Mouse (Mus musculus) cerebellum, adult 11-12 months (tissue): ENCODE data around the gene Ift140.
A peak's percentile ranks its signal among the peaks of the same experiment; 100 is the strongest.

Experiments
- DNase-seq: peaks from one replicate; pipeline ENCODE4 v3.0.0; 2022

Gene Ift140

GRCm38 (mm10) chr17:25015655-25016291 lies at the start of gene Ift140, which contains the start of gene Cramp1l:
Gene Ift140 (plus strand): TSS chr17:25016085.
Gene Cramp1l (minus strand): TSS chr17:25015788.
- DNase-seq: peak; percentile 99

- DNase-seq: no peak
These were observed 28.7 kb upstream of the Ift140 start for GRCm38 (mm10) chr17:24987221-24987620.

- no peak for DNase-seq
These were observed 21.2 kb upstream of the Ift140 start for GRCm38 (mm10) chr17:24994721-24995120.

GRCm38 (mm10) chr17:25005102-25005501 lies 10.8 kb upstream of the Ift140 start:
- DNase-seq: no peak

GRCm38 (mm10) chr17:25007480-25007879 lies 8.4 kb upstream of the Ift140 start:
- no peak for DNase-seq

- peak; percentile 31 for DNase-seq
These were observed 2.0 kb upstream of the Ift140 start for GRCm38 (mm10) chr17:25013606-25014501.

- peak; percentile 51 for DNase-seq
These were observed 879 bp upstream of the Ift140 start for GRCm38 (mm10) chr17:25014841-25015570.

GRCm38 (mm10) chr17:25016292-25017132 lies 627 bp downstream of the Ift140 start:
- DNase-seq: peak; percentile 80

- no peak for DNase-seq
These were observed 20.3 kb downstream of the Ift140 start for GRCm38 (mm10) chr17:25036183-25036582.

GRCm38 (mm10) chr17:25044879-25045278 lies 29.0 kb downstream of the Ift140 start:
- DNase-seq: no peak

GRCm38 (mm10) chr17:25045281-25045680 lies 29.4 kb downstream of the Ift140 start:
- DNase-seq: no peak

GRCm38 (mm10) chr17:25047143-25047542 lies 31.3 kb downstream of the Ift140 start:
- no peak for DNase-seq

- DNase-seq: no peak
These were observed 37.4 kb downstream of the Ift140 start for GRCm38 (mm10) chr17:25053274-25053673.

GRCm38 (mm10) chr17:25057041-25057440 lies 41.2 kb downstream of the Ift140 start:
- no peak for DNase-seq

- no peak for DNase-seq
These were observed 47.4 kb downstream of the Ift140 start for GRCm38 (mm10) chr17:25063261-25063660.

GRCm38 (mm10) chr17:25063872-25064271 lies 48.0 kb downstream of the Ift140 start:
- no peak for DNase-seq

- no peak for DNase-seq
These were observed 48.5 kb downstream of the Ift140 start for GRCm38 (mm10) chr17:25064351-25064750.

- no peak for DNase-seq
These were observed 49.3 kb downstream of the Ift140 start for GRCm38 (mm10) chr17:25065189-25065588.

- DNase-seq: no peak
These were observed 50.7 kb downstream of the Ift140 start for GRCm38 (mm10) chr17:25066595-25066994.

GRCm38 (mm10) chr17:25067442-25067851 lies 51.6 kb downstream of the Ift140 start:
- no peak for DNase-seq

GRCm38 (mm10) chr17:25068690-25069089 lies 52.8 kb downstream of the Ift140 start:
- DNase-seq: no peak

- DNase-seq: peak; percentile 57
These were observed 61.0 kb downstream of the Ift140 start for GRCm38 (mm10) chr17:25076906-25077305.
